Mouse (Mus musculus) heart, adult 2 months (tissue): ENCODE results near the gene Hoxb6. TPM values are rescaled to one million over a fixed set of nuclear protein-coding genes. Genes with fewer than 3 reads are reported as not detected.
A peak's percentile ranks its signal among the peaks of the same experiment; 100 is the strongest.

Source experiments
- DNase-seq, 2 experiments: peaks; one replicate each; pipeline ENCODE4 v3.0.0; 2021
- H3K27ac ChIP-seq: fragments of 200-600 bp; 2 replicates; pipeline ENCODE4 v1.8.1; 2022
- H3K27me3 ChIP-seq: fragments of 200-500 bp; 2 replicates; pipeline ENCODE4 v1.6.1; 2012; ENCODE audit warnings: mild to moderate bottlenecking, low read length, inconsistent platforms, mixed read lengths; ENCODE audit not compliant: control insufficient read depth, insufficient read depth
- H3K36me3 ChIP-seq: fragments of 200-500 bp; 2 replicates; pipeline ENCODE4 v1.6.1; 2012; ENCODE audit warnings: low read length, inconsistent platforms; ENCODE audit not compliant: control insufficient read depth, insufficient read depth
- H3K4me1 ChIP-seq: fragments of 200-500 bp; 2 replicates; pipeline ENCODE4 v1.6.1; 2011; ENCODE audit warnings: low read length; ENCODE audit not compliant: control insufficient read depth, insufficient read depth
- H3K4me3 ChIP-seq: fragments of 200-600 bp; 2 replicates; pipeline ENCODE4 v1.8.1; 2022
- H3K79me2 ChIP-seq: fragments of 200-500 bp; replicated peaks from 2 replicates; pipeline ENCODE4 v1.6.1; 2012; ENCODE audit warnings: mild to moderate bottlenecking, inconsistent platforms, low read length, moderate library complexity, mixed read lengths; ENCODE audit not compliant: control insufficient read depth, insufficient read depth
- H3K9ac ChIP-seq: fragments of 200-500 bp; 2 replicates; pipeline ENCODE4 v1.6.1; 2012; ENCODE audit warnings: low read depth, mild to moderate bottlenecking, control low read depth, inconsistent platforms, low read length, mixed read lengths
- CTCF ChIP-seq: fragments of 200-600 bp; IDR thresholded peaks from 2 replicates; pipeline ENCODE4 v1.8.1; 2022; ENCODE audit warnings: antibody characterized with exemption, mild to moderate bottlenecking, moderate library complexity
- EP300 ChIP-seq: fragments of 200-500 bp; IDR thresholded peaks from 2 replicates; pipeline ENCODE4 v1.6.1; 2011; ENCODE audit warnings: low read depth, low read length, control low read depth; ENCODE audit not compliant: insufficient read depth
- POLR2A ChIP-seq: fragments of 200-500 bp; IDR thresholded peaks from 2 replicates; pipeline ENCODE4 v1.6.1; 2011; ENCODE audit warnings: mild to moderate bottlenecking, low read depth, low read length, control low read depth; ENCODE audit not compliant: insufficient read depth
- WGBS: fragments of 180-500 bp; shearing (Covaris S2); methylation state at CpG from one replicate; pipeline ENCODE4 v1.1.7; 2018; 5-methylcytosine and 5-hydroxymethylcytosine counted together
- intact Hi-C: fragments of 180-260 bp; cut with DNase I; formaldehyde crosslinking; loops from one replicate; pipeline ENCODE4 v1.15.1; 2025
- polyA plus RNA-seq: library from polyadenylated mRNA; depleted of rRNA; stranded (reverse); fragments of >200 nt; gene quantifications from 2 replicates; pipeline ENCODE4 v1.2.3, GENCODE M21; 2012
- total RNA-seq, 2 experiments: library from RNA; stranded (reverse); gene quantifications; 2 replicates each; pipeline ENCODE4 v1.2.3; 2021

Hoxb6 gene
- total and polyA plus RNA-seq, 3 experiments = not detected

DNA sequence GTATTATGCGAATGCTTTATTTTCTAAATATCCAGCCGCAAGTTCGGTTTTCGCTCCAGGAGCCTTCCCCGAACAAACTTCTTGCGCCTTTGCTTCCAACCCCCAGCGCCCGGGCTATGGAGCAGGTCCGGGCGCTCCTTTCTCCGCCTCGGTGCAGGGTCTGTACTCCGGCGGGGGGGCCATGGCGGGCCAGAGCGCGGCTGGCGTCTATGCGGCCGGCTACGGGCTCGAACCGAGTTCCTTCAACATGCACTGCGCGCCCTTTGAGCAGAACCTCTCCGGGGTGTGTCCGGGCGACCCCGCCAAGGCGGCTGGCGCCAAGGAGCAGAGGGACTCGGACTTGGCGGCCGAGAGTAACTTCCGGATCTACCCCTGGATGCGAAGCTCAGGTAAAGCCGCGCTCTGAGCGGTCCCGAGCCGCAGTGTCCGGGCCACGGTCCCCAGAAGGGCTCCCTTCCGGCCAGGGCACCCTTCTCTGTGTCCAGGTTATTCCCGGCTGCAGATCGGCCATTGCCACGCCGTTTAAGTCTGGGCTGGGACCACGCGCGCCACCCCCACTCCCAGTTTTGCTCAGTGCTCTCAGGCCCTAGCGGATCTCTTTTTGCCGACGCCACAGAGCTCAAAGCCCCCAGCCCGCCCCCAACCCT, 5.4 kb upstream of the Hoxb6 start:
- TF ChIP-seq CTCF (no peak), EP300 (no peak), POLR2A (no peak)
- no peak overlapping the region for H3K9ac ChIP-seq
- no peak for DNase-seq
- no peaks in the 10 kb centered on the region for H3K36me3 ChIP-seq
- H3K4me3 ChIP-seq = peak overlapping the region; percentile 11; the same call in 1 of the 2 replicates
- intact Hi-C loops = loop anchor here (10.0 kb wide), 2 partner anchors 282 to 438 kb away; partner anchors contain the start of gene Igf2bp1
- H3K27me3 ChIP-seq = peaks cover 50% of the 10 kb centered on the region
- 3% methylated on average over 55 of the region's 55 CpGs for WGBS
- no peak overlapping the region for H3K27ac ChIP-seq
- H3K79me2 ChIP-seq = no peaks in the 10 kb centered on the region
- peaks cover 1% of the 10 kb centered on the region; the same call in 1 of the 2 replicates for H3K4me1 ChIP-seq

DNA sequence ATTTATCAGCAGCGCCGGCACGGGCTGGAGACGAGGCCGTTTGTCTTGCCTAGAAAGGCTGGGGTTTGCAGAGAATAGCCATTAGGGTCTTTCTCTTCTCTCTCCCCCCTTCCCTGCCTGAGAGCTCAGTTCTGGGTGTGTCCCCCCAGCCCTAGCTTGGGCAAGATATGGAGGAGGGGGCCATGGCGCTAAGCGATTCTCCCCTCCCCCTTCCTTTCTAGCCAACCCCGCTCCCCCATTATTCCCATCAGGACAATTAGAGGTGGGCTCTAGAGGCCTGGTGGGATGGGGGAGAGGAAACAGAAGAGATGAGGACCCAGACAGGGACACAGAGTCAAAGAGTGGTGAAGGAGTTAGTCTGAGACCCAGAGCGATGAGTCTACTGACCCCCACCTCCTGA, 4.9 kb upstream of the Hoxb6 start:
- no peak overlapping the region for H3K9ac ChIP-seq
- no peaks in the 10 kb centered on the region for H3K36me3 ChIP-seq
- H3K27ac ChIP-seq = no peak overlapping the region
- DNase-seq = no peak
- H3K79me2 ChIP-seq = no peaks in the 10 kb centered on the region
- no peak overlapping the region for H3K4me3 ChIP-seq
- WGBS = 5% methylated on average over 9 of the region's 9 CpGs
- TF ChIP-seq POLR2A (no peak), EP300 (no peak), CTCF (no peak)
- H3K4me1 ChIP-seq = peaks cover 1% of the 10 kb centered on the region; the same call in 1 of the 2 replicates
- H3K27me3 ChIP-seq = peaks cover 49% of the 10 kb centered on the region
- intact Hi-C loops = loop anchor here (10.0 kb wide), 2 partner anchors 283 to 437 kb away; partner anchors contain the start of gene Igf2bp1

DNA sequence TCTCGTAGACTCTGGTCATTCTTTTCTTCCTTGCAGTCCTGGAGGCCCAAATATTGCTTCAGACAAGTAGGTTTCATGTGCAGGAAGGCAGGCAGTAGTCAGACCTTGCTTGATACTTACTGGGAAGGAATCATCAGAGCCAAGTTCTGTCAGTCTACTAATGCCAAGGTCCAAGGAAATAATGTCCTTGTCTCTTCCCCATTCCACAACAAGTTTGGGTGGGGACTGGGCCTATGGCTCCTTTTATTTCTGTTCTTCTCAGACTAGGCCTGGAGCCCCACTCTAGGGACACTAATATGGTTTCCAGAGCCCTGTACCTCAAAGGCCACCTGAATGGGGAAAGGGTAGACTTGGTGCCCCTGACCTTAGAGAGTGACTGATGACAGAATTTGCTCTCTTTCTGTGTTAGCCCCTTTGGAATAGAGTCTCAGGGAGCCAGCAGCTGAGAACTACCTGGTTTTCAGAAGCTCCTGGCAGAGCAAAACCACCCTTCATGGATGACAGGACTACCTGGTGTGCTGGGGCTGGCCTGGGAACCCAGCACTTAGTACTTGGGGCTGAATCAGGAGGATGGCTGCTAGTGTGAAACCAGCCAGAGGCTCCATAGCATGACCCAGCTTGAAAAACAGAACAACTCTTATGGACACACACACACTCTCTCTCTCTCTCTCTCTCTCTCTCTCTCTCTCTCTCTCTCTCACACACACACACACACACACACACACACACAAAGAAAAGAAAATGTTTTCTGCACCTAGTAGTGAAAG, 3.6 kb upstream of the Hoxb6 start:
- Histone ChIP-seq H3K4me3 (no peak overlapping the region), H3K79me2 (no peaks in the 10 kb centered on the region), H3K36me3 (no peaks in the 10 kb centered on the region), H3K4me1 (peaks cover 1% of the 10 kb centered on the region; the same call in 1 of the 2 replicates), H3K9ac (no peak overlapping the region), H3K27me3 (peaks cover 50% of the 10 kb centered on the region), H3K27ac (no peak overlapping the region)
- TF ChIP-seq CTCF (no peak), EP300 (no peak), POLR2A (no peak)
- intact Hi-C loops = loop anchor here (10.0 kb wide), 2 partner anchors 284 to 436 kb away; partner anchors contain the start of gene Igf2bp1
- DNase-seq = no peak
- WGBS = 14% methylated on average over 1 of the region's 1 CpGs

DNA sequence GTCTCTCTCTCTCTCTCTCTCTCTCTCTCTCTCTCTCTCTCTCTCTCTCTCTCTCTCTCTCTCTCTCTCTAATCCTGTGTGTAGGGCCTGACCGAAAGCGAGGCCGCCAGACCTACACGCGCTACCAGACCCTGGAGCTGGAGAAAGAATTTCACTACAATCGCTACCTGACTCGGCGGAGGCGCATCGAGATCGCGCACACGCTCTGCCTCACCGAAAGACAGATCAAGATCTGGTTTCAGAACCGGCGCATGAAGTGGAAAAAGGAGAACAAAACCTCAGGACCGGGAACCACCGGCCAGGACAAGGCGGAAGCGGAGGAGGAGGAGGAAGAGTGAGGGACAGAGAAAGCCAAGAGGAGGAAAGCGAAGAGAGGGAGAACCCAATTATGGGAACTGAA, 3.0 kb upstream of the Hoxb6 start:
- no peak for DNase-seq
- Histone ChIP-seq H3K9ac (no peak overlapping the region), H3K36me3 (no peaks in the 10 kb centered on the region), H3K79me2 (no peaks in the 10 kb centered on the region), H3K27ac (no peak overlapping the region), H3K4me1 (no peaks in the 10 kb centered on the region; the same call in 1 of the 2 replicates), H3K4me3 (no peak overlapping the region), H3K27me3 (peaks cover 49% of the 10 kb centered on the region)
- intact Hi-C loops = loop anchor here (10.0 kb wide), 2 partner anchors 284 to 436 kb away; partner anchors contain the start of gene Igf2bp1
- WGBS = 6% methylated on average over 21 of the region's 21 CpGs
- no peak for TF ChIP-seq POLR2A
- TF ChIP-seq EP300 = no peak
- no peak for TF ChIP-seq CTCF

DNA sequence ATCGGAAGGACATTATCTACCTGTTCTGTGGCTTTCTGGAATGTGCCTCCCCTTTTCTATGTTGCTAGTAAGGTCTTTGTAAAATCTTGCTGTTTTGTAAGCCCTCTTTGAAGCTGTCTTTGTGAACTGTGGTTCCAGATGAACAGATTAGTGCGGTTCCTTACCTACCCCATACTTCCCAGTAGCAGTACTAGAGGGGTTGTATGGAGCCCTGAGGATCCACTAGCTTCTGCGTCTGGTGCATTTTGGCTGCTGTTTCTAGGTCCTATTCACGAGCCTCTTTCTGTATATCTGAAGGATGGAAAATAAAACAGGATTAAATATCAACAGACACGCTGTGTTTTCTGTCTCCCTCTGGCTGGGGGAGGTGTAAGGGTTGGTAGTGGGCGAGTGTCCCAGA, 2.4 kb upstream of the Hoxb6 start:
- DNase-seq = no peak
- H3K9ac ChIP-seq = no peak overlapping the region
- no peaks in the 10 kb centered on the region for H3K79me2 ChIP-seq
- peaks cover 48% of the 10 kb centered on the region for H3K27me3 ChIP-seq
- intact Hi-C loops = loop anchor here (10.0 kb wide), 2 partner anchors 285 to 435 kb away; partner anchors contain the start of gene Igf2bp1
- no peaks in the 10 kb centered on the region; the same call in 1 of the 2 replicates for H3K4me1 ChIP-seq
- TF ChIP-seq CTCF = no peak
- no peak for TF ChIP-seq EP300
- no peak for TF ChIP-seq POLR2A
- no peak overlapping the region for H3K27ac ChIP-seq
- no peak overlapping the region for H3K4me3 ChIP-seq
- 20% methylated on average over 6 of the region's 6 CpGs for WGBS
- no peaks in the 10 kb centered on the region for H3K36me3 ChIP-seq
